Mouse (Mus musculus) limb, embryonic 12.5 days (tissue): ENCODE data around the gene Hmgb1. TPM values are rescaled to one million over a fixed set of nuclear protein-coding genes. Genes with fewer than 3 reads are reported as not detected.

Experiments
- ATAC-seq: fragments of 200-750 bp; cut with Nextera tagmentation; 2 replicates; pipeline ENCODE4 v1.8.0; 2017; ENCODE audit warnings: low read depth, moderate TSS enrichment; ENCODE audit not compliant: insufficient number of reproducible peaks, insufficient read depth, low FRiP score, low TSS enrichment
- H3K27ac ChIP-seq: fragments of 300-500 bp; sonication (generic); 2 replicates; pipeline ENCODE4 v1.5.1; 2016; ENCODE audit warnings: mild to moderate bottlenecking, moderate library complexity
- H3K27me3 ChIP-seq: fragments of 300-500 bp; sonication (generic); 2 replicates; pipeline ENCODE4 v1.6.1; 2016; ENCODE audit warnings: mild to moderate bottlenecking, moderate library complexity
- H3K36me3 ChIP-seq: fragments of 300-500 bp; sonication (generic); 2 replicates; pipeline ENCODE4 v1.6.1; 2016; ENCODE audit warnings: mild to moderate bottlenecking, moderate library complexity
- H3K4me1 ChIP-seq: fragments of 300-500 bp; sonication (generic); replicated peaks from 2 replicates; pipeline ENCODE4 v1.6.1; 2016
- H3K4me2 ChIP-seq: fragments of 300-500 bp; sonication (generic); 2 replicates; pipeline ENCODE4 v1.6.1; 2016; ENCODE audit warnings: mild to moderate bottlenecking, moderate library complexity
- H3K4me3 ChIP-seq: fragments of 300-500 bp; sonication (generic); replicated peaks from 2 replicates; pipeline ENCODE4 v1.5.1; 2016; ENCODE audit warnings: mild to moderate bottlenecking
- H3K9ac ChIP-seq: fragments of 300-500 bp; sonication (generic); replicated peaks from 2 replicates; pipeline ENCODE4 v1.6.1; 2016; ENCODE audit warnings: mild to moderate bottlenecking, moderate library complexity
- H3K9me3 ChIP-seq: fragments of 300-500 bp; sonication (generic); 2 replicates; pipeline ENCODE4 v1.6.1; 2016; ENCODE audit warnings: mild to moderate bottlenecking, moderate library complexity
- WGBS: fragments of 180-500 bp; shearing (Covaris S2); methylation state at CpG from one replicate; pipeline ENCODE4 v1.1.7; 2016; 5-methylcytosine and 5-hydroxymethylcytosine counted together
- polyA plus RNA-seq: library from polyadenylated mRNA; unstranded; fragments of >200 nt; fragmentation: Nextera tagmentation; extraction: Ambion mirVana; gene quantifications from 2 replicates; pipeline ENCODE4 v1.2.1, GENCODE M21; 2016

Hmgb1 gene
- polyA plus RNA-seq, 1 experiment from 2014 or later: 2,010 TPM

DNA sequence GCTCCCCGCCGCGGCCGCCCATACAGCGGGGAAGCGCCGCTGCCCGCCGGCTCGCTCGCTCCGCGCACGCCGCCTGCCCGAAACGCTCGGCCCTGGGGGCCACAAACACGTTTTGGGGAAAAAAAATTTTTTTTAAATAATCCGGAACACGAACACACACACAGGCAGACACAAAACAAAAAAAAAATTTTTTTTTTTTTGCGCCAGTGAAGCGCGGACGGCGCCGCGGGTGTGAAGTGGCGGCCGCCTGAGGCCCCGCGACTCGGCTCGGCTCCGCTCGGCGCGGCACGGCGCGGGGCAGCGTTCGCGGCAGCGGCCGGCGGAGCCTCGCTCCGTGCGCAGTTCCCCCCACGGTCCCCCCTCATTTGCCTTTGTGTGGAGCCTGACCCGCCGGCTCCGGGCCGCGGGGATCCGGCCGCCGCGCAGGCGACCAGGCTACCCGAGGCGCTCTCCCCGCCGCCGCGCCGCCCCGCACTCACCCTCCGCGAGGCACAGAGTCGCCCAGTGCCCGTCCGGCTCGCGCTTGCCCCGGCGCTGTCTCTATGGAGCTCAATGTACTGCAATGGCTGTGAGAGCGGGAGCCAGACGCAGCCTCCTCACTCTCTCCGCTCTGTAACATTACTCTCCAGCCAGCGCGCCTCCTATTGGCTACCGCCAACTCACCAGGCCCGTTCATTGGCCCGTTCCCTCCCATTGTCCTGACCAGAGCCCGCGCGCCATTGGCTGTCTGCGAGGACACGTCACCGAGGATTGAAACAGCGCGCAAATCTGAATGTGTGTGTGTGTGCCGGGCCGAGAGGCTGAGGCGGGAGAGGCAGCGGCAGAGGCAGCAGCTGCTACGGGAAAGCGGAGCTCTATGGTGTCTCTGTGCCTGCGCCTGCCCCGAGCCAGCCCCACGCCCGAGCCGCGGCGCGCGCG is 131.6 kb downstream of the Hmgb1 start:
- no peaks in the 10 kb centered on the region for H3K27me3 ChIP-seq
- under 1% methylated on average over 97 of the region's 110 CpGs for WGBS
- peaks cover 16% of the 10 kb centered on the region for H3K36me3 ChIP-seq
- H3K4me3 ChIP-seq: peak overlapping the region; percentile 88
- peak overlapping the region; percentile 100 for H3K27ac ChIP-seq
- peak; percentile 97 for ATAC-seq
- peak overlapping the region; percentile 92 for H3K4me2 ChIP-seq
- H3K4me1 ChIP-seq: peaks cover 15% of the 10 kb centered on the region
- peak overlapping the region; percentile 100 for H3K9ac ChIP-seq
- H3K9me3 ChIP-seq: no peaks in the 10 kb centered on the region

DNA sequence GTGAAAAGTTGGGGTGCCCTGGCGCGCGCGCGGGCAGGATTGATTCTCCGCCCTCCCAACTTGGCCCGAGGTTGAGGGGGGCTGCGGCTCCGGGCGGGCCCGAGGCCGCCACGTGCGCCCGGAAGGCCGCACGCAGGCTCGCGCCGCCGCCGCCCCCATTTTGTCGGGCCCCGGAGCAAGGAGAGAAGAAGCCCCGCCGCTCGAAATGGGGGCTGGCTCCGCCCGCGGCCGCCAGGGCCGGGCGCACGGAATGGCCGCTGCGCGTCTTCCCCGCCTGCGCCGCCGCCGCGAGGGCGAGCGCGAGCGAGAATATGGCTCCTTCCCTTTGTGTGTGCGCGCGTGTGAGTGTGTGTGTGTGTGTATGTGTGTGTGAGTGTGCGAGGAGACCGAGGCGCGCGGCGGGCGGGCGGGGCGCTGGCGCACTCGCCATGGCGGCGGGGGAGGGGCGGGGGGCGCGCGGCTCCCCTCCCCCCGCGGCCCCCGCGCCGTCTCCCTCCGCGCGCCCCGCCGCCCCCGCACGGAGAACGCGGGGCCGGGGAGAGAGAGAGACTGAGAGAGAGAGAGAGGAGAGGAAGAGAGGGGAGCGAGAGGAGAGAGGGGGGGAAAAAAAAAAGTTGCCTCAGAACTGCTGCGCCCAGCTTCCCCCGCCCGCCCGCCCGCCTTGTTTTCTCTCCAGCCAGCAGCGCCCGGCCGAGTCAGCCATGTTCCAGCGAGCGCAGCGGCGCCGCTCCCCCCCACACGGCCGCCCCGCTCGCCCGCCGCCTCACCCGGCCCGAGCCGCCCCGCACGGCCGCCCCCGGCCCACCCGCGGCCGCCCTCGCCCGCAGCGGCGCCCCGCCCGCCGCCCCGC is 132.5 kb downstream of the Hmgb1 start:
- Histone ChIP-seq H3K9ac (peak overlapping the region; percentile 100), H3K4me3 (peak overlapping the region; percentile 88), H3K36me3 (peaks cover 18% of the 10 kb centered on the region), H3K4me1 (peaks cover 15% of the 10 kb centered on the region), H3K4me2 (peak overlapping the region; percentile 76), H3K27me3 (no peaks in the 10 kb centered on the region), H3K27ac (peak overlapping the region; percentile 100), H3K9me3 (no peaks in the 10 kb centered on the region)
- WGBS: under 1% methylated on average over 57 of the region's 120 CpGs
- ATAC-seq: no peak

DNA sequence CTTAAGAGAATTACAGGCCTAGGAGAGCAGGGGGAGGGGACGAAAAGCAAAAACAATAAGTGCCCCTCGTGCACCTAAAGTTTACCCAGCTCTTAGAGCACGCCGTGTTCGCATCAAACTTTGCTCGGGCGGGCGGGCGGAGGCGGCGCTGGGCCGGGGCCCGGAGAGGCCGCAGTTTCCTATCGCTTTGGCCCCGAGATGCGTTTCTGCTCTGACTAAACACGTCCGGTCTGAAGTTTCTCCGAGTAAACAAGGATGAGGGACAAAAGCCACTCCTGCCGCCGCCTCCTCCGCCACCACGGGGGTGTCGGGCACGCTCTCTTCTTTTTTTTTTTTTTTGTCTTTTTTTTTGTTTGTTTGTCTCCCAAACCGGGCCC is 133.1 kb downstream of the Hmgb1 start:
- Histone ChIP-seq H3K9ac (peak overlapping the region; percentile 100), H3K36me3 (peaks cover 24% of the 10 kb centered on the region), H3K27me3 (no peaks in the 10 kb centered on the region), H3K4me2 (peak overlapping the region; percentile 76), H3K4me3 (peak overlapping the region; percentile 88), H3K4me1 (peaks cover 15% of the 10 kb centered on the region), H3K9me3 (no peaks in the 10 kb centered on the region), H3K27ac (peak overlapping the region; percentile 100)
- under 1% methylated on average over 27 of the region's 27 CpGs for WGBS
- no peak for ATAC-seq

DNA sequence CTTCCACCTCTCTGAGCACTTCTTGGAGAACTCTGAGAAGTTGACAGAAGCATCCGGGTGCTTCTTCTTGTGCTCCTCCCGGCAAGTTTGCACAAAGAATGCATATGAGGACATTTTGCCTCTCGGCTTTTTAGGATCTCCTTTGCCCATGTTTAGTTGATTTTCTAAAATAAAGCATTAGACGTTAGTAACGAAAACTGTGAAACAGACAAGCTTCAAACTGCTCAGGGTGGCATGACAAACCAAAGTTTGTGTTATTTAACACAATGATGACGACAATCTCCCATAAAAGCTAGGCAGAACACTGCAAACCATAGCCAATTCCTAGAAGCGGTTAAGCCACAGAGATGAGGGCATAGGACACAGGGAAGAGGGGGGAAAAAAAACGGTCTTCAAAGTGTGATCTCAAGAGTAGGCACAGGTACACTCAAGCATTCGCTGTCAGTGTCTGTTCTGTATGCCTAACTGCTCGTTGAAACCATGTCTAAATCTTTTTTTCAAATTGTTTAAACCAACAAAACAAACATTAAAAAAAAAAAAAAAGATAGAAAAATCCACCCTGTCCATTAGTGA is 133.6 kb downstream of the Hmgb1 start:
- H3K27ac ChIP-seq: peak overlapping the region; percentile 100
- no peak for ATAC-seq
- H3K36me3 ChIP-seq: peaks cover 29% of the 10 kb centered on the region
- 26% methylated on average over 10 of the region's 10 CpGs for WGBS
- H3K27me3 ChIP-seq: no peaks in the 10 kb centered on the region
- H3K4me1 ChIP-seq: peaks cover 15% of the 10 kb centered on the region
- H3K9ac ChIP-seq: peak overlapping the region; percentile 100
- peak overlapping the region; percentile 88 for H3K4me3 ChIP-seq
- H3K4me2 ChIP-seq: peak overlapping the region; percentile 76
- H3K9me3 ChIP-seq: no peaks in the 10 kb centered on the region

DNA sequence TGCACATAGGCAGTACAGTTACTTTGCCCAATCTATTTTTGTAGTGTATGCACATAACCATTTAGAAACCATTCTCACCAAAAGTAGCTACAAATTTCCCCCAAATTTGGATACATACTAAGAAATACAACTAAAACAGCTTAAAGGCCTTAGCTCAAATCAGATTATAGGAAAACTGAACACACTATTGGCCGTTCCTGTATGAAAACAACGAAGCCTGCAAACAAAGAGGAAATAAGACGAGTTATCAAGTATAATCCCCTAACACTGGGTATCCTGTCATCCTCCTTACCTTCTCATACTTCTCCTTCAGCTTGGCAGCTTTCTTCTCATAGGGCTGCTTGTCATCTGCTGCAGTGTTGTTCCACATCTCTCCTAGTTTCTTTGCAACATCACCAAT is 134.9 kb downstream of the Hmgb1 start:
- Histone ChIP-seq H3K4me3 (peak overlapping the region; percentile 88; the same call in 1 of the 2 replicates), H3K9me3 (no peaks in the 10 kb centered on the region), H3K4me2 (peak overlapping the region; percentile 76), H3K27ac (no peak overlapping the region), H3K36me3 (peaks cover 39% of the 10 kb centered on the region), H3K27me3 (no peaks in the 10 kb centered on the region), H3K9ac (no peak overlapping the region), H3K4me1 (peaks cover 15% of the 10 kb centered on the region)
- 80% methylated on average over 3 of the region's 3 CpGs for WGBS
- ATAC-seq: no peak

DNA sequence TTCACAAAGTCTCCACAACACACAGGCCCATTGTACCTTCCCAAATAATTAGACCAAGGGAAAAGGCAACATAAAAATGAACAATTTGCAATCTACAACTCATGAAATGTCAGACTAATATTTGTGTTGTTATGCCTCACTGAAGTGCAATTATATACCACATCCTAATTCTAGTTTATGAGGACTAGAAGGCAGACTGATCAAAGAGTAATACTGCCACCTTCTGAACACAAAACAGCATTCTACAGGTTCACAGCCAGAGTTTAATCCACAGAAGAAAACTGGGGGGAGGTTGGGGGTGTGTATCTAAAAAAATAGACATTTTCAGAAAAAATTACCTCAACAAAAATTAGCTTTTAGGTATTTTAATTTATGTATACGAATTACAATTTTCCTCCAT is 135.3 kb downstream of the Hmgb1 start:
- 96% methylated on average over 1 of the region's 1 CpGs for whole genome bisulfite sequencing
- Histone ChIP-seq H3K27ac (no peak overlapping the region), H3K4me3 (no peak overlapping the region), H3K36me3 (peaks cover 39% of the 10 kb centered on the region), H3K27me3 (no peaks in the 10 kb centered on the region), H3K9ac (no peak overlapping the region), H3K4me2 (no peak overlapping the region), H3K4me1 (peaks cover 14% of the 10 kb centered on the region), H3K9me3 (no peaks in the 10 kb centered on the region)
- ATAC-seq: no peak

DNA sequence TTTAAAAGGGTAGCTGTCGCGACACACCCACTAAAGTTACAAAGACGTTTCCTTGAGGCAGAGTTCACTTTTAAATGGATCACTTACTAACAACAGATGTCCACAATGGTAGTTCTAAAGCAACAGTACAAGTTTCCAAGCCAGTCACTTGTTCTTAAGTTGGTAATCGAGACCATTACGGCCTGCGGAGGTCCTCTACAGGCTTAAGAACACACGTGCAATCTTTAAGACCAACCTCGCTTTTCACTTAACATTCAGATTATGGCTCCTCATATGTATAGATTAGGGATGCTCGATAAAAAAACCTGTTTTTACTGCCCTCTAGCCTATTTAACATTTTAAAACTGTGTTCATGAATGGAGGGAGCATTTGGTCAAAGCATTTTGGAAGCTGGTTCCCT is 137.6 kb downstream of the Hmgb1 start:
- no peak for ATAC-seq
- no peak overlapping the region for H3K9ac ChIP-seq
- no peaks in the 10 kb centered on the region for H3K9me3 ChIP-seq
- WGBS: 72% methylated on average over 9 of the region's 9 CpGs
- no peak overlapping the region for H3K4me3 ChIP-seq
- no peak overlapping the region for H3K27ac ChIP-seq
- H3K27me3 ChIP-seq: no peaks in the 10 kb centered on the region
- peaks cover 10% of the 10 kb centered on the region for H3K4me1 ChIP-seq
- H3K4me2 ChIP-seq: no peak overlapping the region
- H3K36me3 ChIP-seq: peaks cover 39% of the 10 kb centered on the region

DNA sequence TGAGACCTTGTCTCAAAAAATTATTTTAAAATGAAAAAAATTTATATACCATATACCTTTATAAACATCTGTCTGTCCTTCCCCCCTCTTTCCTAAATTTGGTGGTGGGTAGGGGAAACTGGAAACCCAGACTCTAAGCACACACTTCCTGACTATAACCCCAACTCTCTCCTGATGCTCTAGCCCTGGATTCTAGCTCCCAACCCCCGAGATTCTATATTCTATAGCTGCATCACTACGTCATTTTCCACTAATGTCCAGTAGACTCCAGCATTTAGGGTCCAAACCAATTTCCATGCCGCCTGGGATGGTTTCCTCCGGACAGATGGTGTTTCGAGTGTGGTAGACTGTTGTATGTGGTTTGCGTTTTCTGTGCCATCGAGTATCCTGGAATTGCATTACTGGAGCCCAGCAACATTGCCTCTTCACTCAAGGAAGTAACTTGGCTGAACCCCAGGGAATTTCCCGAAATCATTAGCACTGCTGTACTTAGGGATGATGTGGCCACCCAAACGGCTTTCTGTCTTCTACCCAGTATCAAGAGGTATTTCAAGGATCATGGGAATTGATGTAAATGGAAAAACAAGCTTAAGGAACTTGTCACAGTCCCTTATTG is 138.7 kb downstream of the Hmgb1 start:
- Histone ChIP-seq H3K9me3 (no peaks in the 10 kb centered on the region), H3K4me3 (no peak overlapping the region), H3K27me3 (no peaks in the 10 kb centered on the region), H3K27ac (peak overlapping the region; percentile 41; the same call in 1 of the 2 replicates), H3K9ac (no peak overlapping the region), H3K4me1 (peaks cover 10% of the 10 kb centered on the region), H3K36me3 (peaks cover 39% of the 10 kb centered on the region), H3K4me2 (no peak overlapping the region)
- WGBS: 88% methylated on average over 9 of the region's 9 CpGs
- ATAC-seq: no peak

DNA sequence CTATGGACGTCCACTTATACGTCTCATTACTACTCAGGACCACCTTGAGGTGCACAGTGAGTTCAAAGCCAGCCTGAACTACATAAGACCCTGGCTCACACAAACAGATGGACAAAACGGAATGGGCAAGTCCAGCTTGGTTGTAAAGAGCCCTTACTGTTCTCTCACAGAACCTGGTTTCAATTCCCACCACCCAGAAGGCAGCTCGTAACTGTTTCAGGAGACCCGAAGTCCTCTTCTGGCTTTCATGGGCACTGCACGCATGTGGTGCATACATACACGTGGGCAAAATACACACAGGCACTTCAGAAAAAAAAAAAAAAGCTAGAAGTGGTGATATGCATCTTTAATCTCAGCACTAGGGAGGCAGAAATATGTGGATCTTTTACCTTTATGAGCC is 139.2 kb downstream of the Hmgb1 start:
- peaks cover 36% of the 10 kb centered on the region for H3K36me3 ChIP-seq
- 0 out of 2 replicates have a peak, but pooled peaks have one; percentile 26 for ATAC-seq
- 68% methylated on average over 7 of the region's 7 CpGs for WGBS

DNA sequence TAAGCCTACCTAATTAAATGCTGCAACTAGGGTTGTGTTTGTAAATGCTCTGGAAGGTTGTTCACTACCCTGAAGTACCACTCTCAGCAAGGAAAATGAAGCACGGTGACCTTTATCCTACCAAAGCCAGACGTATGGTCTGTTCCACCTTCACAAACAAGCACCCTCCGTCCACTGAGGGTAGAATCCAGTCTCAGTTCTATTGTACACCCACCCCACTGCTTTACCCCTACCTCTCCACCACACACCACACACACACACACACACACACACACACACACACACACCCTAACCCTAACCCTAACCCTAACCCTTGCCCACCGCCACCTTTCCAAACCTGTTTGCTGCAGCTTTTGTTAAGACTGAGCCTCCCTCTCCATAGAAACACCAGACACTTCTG is 140.2 kb downstream of the Hmgb1 start:
- Histone ChIP-seq H3K4me2 (no peak overlapping the region), H3K27me3 (no peaks in the 10 kb centered on the region), H3K27ac (no peak overlapping the region), H3K4me3 (no peak overlapping the region), H3K4me1 (no peaks in the 10 kb centered on the region), H3K9ac (no peak overlapping the region), H3K9me3 (peaks cover 5% of the 10 kb centered on the region; the same call in 1 of the 2 replicates), H3K36me3 (peaks cover 28% of the 10 kb centered on the region)
- 85% methylated on average over 4 of the region's 4 CpGs for WGBS
- no peak for ATAC-seq

More for the DNA sequence above, 139.2 kb downstream of the Hmgb1 start:
- Histone ChIP-seq H3K9ac (no peak overlapping the region), H3K9me3 (no peaks in the 10 kb centered on the region), H3K27ac (no peak overlapping the region), H3K4me1 (peaks cover 7% of the 10 kb centered on the region), H3K27me3 (no peaks in the 10 kb centered on the region), H3K4me3 (no peak overlapping the region), H3K4me2 (no peak overlapping the region)
